Mouse (Mus musculus) cortical plate, adult 2 months (tissue): Measurements from ENCODE around the gene Vegfb.

Source experiments
- CTCF ChIP-seq: fragments of 200-500 bp; IDR thresholded peaks from 2 replicates; pipeline ENCODE4 v1.5.1; 2011; ENCODE audit warnings: mild to moderate bottlenecking, control low read depth, low read length; ENCODE audit not compliant: insufficient read depth; ENCODE audit errors: extremely low read depth
- POLR2A ChIP-seq: fragments of 200-500 bp; IDR thresholded peaks from 2 replicates; pipeline ENCODE4 v1.6.1; 2011; ENCODE audit warnings: mild to moderate bottlenecking, low read length, control low read depth; ENCODE audit not compliant: insufficient read depth; ENCODE audit errors: extremely low read depth

DNA sequence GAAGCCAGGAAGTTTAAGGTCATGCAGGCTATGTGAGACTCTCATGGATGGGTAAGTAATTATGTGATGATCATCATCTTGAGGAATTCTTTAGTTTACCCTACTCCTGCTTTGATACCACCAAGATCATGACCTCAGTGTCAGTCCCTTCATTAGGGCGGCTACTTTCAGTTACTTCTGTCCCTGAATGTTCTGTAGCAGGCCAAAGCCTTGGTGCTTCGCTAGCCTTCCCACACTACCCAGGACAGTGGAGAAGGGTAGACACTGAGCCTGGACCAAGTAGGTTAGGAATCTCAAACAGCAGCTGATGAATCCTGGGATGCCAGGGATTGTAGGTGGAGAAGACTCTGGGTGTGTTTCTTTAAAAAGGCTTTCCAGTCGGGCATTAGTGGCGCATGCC lies 6.0 kb downstream of the Vegfb start:
- TF ChIP-seq CTCF (no peak), POLR2A (no peak)
